Mouse (Mus musculus): Measurements from ENCODE around the gene Dapk2. TPM values are rescaled to one million over a fixed set of nuclear protein-coding genes. Genes with fewer than 3 reads are reported as not detected.

The Dapk2 gene
- polyA plus RNA-seq (2014; fragmentation: Nextera tagmentation; extraction: Ambion mirVana): 2.7 and 4.4 TPM in 2 replicates

GRCm38 (mm10) chr9:66157958-66158830 is at the start of gene Dapk2:
TSS of gene Dapk2 (plus strand) at chr9:66158223.
- ATAC-seq (ENCODE audit: low FRiP score) (peak; percentile 75; the same call in 1 of the 2 replicates), DNase-seq (ENCODE audit: low spot score) (peak; percentile 87)
- 1% methylated on average over 54 of the region's 58 CpGs for WGBS
- H3K36me3 ChIP-seq (ENCODE audit: control insufficient read depth, insufficient read depth, low read length): no peaks in the 10 kb centered on the region
- H3K9ac ChIP-seq (ENCODE audit: low read depth, low read length): peak within 1 kb of the TSS; percentile 25; the same call in 1 of the 2 replicates
- H3K4me2 ChIP-seq (replicated peaks; ENCODE audit: low read depth, low read length): peak within 1 kb of the TSS; percentile 54
- 0 out of 2 replicates have a peak, but pooled peaks cover 5% of the 10 kb centered on the region for H3K4me1 ChIP-seq (replicated peaks; ENCODE audit: control insufficient read depth, insufficient read depth, low read length)
- peaks cover 12% of the 10 kb centered on the region for H3K27me3 ChIP-seq (ENCODE audit: control insufficient read depth, insufficient read depth, low read length)
- H3K9me3 ChIP-seq (ENCODE audit: control insufficient read depth, low read length): no peaks in the 10 kb centered on the region
- peak within 1 kb of the TSS; percentile 33 for H3K4me3 ChIP-seq (ENCODE audit: low read depth, low read length)
- no peak within 1 kb of the TSS for H3K27ac ChIP-seq (ENCODE audit: low read depth, low read length)

DNA sequence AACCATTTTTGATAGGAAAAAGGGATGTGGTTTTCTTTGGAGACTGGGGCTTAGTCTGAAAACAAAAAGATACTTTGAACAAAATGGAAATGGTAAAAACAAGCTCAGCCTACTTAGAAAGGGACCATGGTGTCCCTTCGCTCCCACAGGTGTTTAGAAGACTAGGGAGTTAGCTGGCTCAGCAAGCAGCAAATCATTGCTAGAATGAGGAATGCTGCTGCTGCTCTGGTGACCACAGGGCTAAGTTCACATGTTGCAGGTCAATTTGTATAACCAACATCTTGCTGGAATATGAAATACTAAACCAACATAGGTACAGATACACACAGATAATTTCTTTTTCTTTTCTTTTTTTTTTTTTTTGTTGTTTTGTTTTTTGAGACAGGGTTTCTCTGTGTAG is 48.4 kb upstream of the Dapk2 start:
- H3K9ac ChIP-seq (ENCODE audit: low read depth, low read length): no peak overlapping the region
- no peak overlapping the region for H3K4me2 ChIP-seq (replicated peaks; ENCODE audit: low read depth, low read length)
- ATAC-seq (ENCODE audit: low FRiP score) (no peak), DNase-seq (ENCODE audit: low spot score) (no peak)
- H3K9me3 ChIP-seq (ENCODE audit: control insufficient read depth, low read length): no peaks in the 10 kb centered on the region
- no peaks in the 10 kb centered on the region for H3K4me1 ChIP-seq (replicated peaks; ENCODE audit: control insufficient read depth, insufficient read depth, low read length)
- H3K27ac ChIP-seq (ENCODE audit: low read depth, low read length): no peak overlapping the region
- no peak overlapping the region for H3K4me3 ChIP-seq (ENCODE audit: low read depth, low read length)
- no peaks in the 10 kb centered on the region for H3K27me3 ChIP-seq (ENCODE audit: control insufficient read depth, insufficient read depth, low read length)
- 100% methylated on average over 1 of the region's 1 CpGs for WGBS
- H3K36me3 ChIP-seq (ENCODE audit: control insufficient read depth, insufficient read depth, low read length): peaks cover 13% of the 10 kb centered on the region

- Histone ChIP-seq H3K4me1 (replicated peaks; ENCODE audit: control insufficient read depth, insufficient read depth, low read length) (no peaks in the 10 kb centered on the region), H3K4me3 (ENCODE audit: low read depth, low read length) (no peak overlapping the region), H3K36me3 (ENCODE audit: control insufficient read depth, insufficient read depth, low read length) (peaks cover 13% of the 10 kb centered on the region), H3K9me3 (ENCODE audit: control insufficient read depth, low read length) (no peaks in the 10 kb centered on the region), H3K27ac (ENCODE audit: low read depth, low read length) (0 out of 2 replicates have a peak overlapping the region, but pooled peaks have one; percentile 25), H3K9ac (ENCODE audit: low read depth, low read length) (no peak overlapping the region), H3K27me3 (ENCODE audit: control insufficient read depth, insufficient read depth, low read length) (no peaks in the 10 kb centered on the region), H3K4me2 (replicated peaks; ENCODE audit: low read depth, low read length) (no peak overlapping the region)
- WGBS: 66% methylated on average over 8 of the region's 8 CpGs
- DNase-seq (ENCODE audit: low spot score): no peak
- ATAC-seq (ENCODE audit: low FRiP score): no peak
These were observed 47.9 kb upstream of the Dapk2 start for GRCm38 (mm10) chr9:66110126-66110525.

DNA sequence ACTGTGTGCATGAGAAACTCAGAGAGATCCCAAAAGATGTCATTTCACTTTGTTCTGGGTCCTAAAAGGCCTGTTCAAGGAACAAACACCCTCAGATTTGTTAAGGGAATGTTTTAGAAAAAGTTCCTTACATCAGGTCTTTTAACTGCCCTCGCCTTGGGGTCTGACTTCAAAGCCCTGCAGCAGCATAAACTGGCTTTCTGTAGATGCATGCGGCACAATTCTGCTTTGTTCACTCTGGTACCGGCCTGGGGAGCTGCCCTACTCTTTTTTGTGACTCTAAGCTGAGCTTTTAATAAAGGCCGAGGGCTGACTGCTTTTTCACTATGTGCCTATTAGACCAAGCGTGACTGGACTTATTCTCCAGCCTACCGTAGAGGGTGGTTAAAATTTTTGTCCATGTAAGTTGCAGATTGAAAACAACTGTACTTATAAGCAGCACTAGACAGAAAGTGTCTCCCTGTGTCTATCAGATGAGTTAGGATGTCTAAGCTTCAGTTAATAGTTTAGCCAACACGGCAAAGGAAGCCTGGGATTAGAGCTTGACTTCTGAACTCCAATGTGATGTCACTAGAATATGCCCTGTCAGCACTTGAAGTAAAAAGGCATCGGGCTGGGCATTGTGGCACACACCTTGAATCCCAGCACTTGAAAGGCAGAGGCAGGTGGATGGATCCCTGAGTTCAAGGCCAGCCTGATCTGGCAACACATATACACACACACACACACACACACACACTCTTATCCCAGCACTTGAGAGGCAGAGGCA is 47.2 kb upstream of the Dapk2 start:
- H3K36me3 ChIP-seq (ENCODE audit: control insufficient read depth, insufficient read depth, low read length): peaks cover 8% of the 10 kb centered on the region
- no peak overlapping the region for H3K9ac ChIP-seq (ENCODE audit: low read depth, low read length)
- no peak for ATAC-seq (ENCODE audit: low FRiP score)
- no peak overlapping the region for H3K4me3 ChIP-seq (ENCODE audit: low read depth, low read length)
- DNase-seq (ENCODE audit: low spot score): no peak
- 0 out of 2 replicates have a peak overlapping the region, but pooled peaks have one; percentile 18 for H3K27ac ChIP-seq (ENCODE audit: low read depth, low read length)
- H3K4me2 ChIP-seq (replicated peaks; ENCODE audit: low read depth, low read length): no peak overlapping the region
- no peaks in the 10 kb centered on the region for H3K27me3 ChIP-seq (ENCODE audit: control insufficient read depth, insufficient read depth, low read length)
- H3K9me3 ChIP-seq (ENCODE audit: control insufficient read depth, low read length): no peaks in the 10 kb centered on the region
- 56% methylated on average over 8 of the region's 8 CpGs for WGBS
- no peaks in the 10 kb centered on the region for H3K4me1 ChIP-seq (replicated peaks; ENCODE audit: control insufficient read depth, insufficient read depth, low read length)

DNA sequence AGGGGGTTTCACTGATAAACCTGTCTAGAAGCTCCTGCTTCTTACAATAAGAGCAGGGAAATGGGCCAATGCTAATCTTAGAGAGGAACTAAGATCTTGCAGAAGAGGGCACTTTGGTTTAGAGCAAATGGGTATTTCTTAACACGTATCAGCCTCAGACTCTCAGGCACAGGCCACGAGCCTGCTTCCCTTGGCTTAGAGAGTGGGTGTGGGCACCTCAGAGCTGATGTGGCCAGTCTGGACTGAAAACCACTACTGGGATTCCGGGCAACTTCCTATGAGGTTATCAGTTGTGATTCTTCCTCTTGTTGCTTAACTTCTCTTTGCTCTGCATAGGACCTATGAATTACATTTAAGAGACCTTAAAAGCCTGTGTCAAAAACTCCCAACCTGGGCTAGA is 43.7 kb upstream of the Dapk2 start:
- no peak overlapping the region for H3K9ac ChIP-seq (ENCODE audit: low read depth, low read length)
- no peak overlapping the region for H3K4me2 ChIP-seq (replicated peaks; ENCODE audit: low read depth, low read length)
- H3K36me3 ChIP-seq (ENCODE audit: control insufficient read depth, insufficient read depth, low read length): peaks cover 5% of the 10 kb centered on the region; the same call in 1 of the 2 replicates
- no peaks in the 10 kb centered on the region for H3K9me3 ChIP-seq (ENCODE audit: control insufficient read depth, low read length)
- 97% methylated on average over 3 of the region's 3 CpGs for WGBS
- no peak overlapping the region for H3K4me3 ChIP-seq (ENCODE audit: low read depth, low read length)
- no peak overlapping the region for H3K27ac ChIP-seq (ENCODE audit: low read depth, low read length)
- H3K4me1 ChIP-seq (replicated peaks; ENCODE audit: control insufficient read depth, insufficient read depth, low read length): no peaks in the 10 kb centered on the region
- DNase-seq (ENCODE audit: low spot score) (no peak), ATAC-seq (ENCODE audit: low FRiP score) (no peak)
- H3K27me3 ChIP-seq (ENCODE audit: control insufficient read depth, insufficient read depth, low read length): no peaks in the 10 kb centered on the region

DNA sequence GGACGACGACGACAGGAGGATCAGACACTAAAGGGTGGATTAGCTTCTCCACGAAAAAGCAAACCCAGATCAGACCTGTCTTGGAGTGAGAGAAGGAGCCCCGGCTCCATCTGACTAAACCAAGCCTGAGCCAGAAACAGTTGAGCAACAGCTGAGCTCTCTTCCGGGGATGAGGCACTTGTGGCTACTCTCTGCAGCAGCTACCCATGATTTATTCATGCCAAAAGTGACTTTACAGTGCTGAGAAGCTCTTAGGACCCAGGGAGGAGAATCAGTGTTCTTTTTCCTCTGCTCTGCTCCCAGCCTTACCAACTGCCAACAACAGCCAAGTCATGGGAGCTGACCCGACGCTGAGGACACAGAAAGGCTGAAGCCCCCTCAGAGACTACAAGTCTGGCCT is 41.1 kb upstream of the Dapk2 start:
- DNase-seq (ENCODE audit: low spot score) (no peak), ATAC-seq (ENCODE audit: low FRiP score) (no peak)
- Histone ChIP-seq H3K9me3 (ENCODE audit: control insufficient read depth, low read length) (no peaks in the 10 kb centered on the region), H3K27ac (ENCODE audit: low read depth, low read length) (no peak overlapping the region), H3K36me3 (ENCODE audit: control insufficient read depth, insufficient read depth, low read length) (peaks cover 5% of the 10 kb centered on the region; the same call in 1 of the 2 replicates), H3K4me2 (replicated peaks; ENCODE audit: low read depth, low read length) (no peak overlapping the region), H3K4me1 (replicated peaks; ENCODE audit: control insufficient read depth, insufficient read depth, low read length) (no peaks in the 10 kb centered on the region), H3K27me3 (ENCODE audit: control insufficient read depth, insufficient read depth, low read length) (no peaks in the 10 kb centered on the region), H3K9ac (ENCODE audit: low read depth, low read length) (no peak overlapping the region), H3K4me3 (ENCODE audit: low read depth, low read length) (no peak overlapping the region)
- 71% methylated on average over 8 of the region's 8 CpGs for WGBS

GRCm38 (mm10) chr9:66119498-66119897 is 38.5 kb upstream of the Dapk2 start:
- DNase-seq (ENCODE audit: low spot score) (no peak), ATAC-seq (ENCODE audit: low FRiP score) (no peak)
- no peaks in the 10 kb centered on the region for H3K27me3 ChIP-seq (ENCODE audit: control insufficient read depth, insufficient read depth, low read length)
- H3K27ac ChIP-seq (ENCODE audit: low read depth, low read length): no peak overlapping the region
- no peaks in the 10 kb centered on the region for H3K4me1 ChIP-seq (replicated peaks; ENCODE audit: control insufficient read depth, insufficient read depth, low read length)
- H3K9me3 ChIP-seq (ENCODE audit: control insufficient read depth, low read length): no peaks in the 10 kb centered on the region
- H3K9ac ChIP-seq (ENCODE audit: low read depth, low read length): no peak overlapping the region
- no peak overlapping the region for H3K4me3 ChIP-seq (ENCODE audit: low read depth, low read length)
- WGBS: 91% methylated on average over 2 of the region's 2 CpGs
- H3K36me3 ChIP-seq (ENCODE audit: control insufficient read depth, insufficient read depth, low read length): no peaks in the 10 kb centered on the region
- no peak overlapping the region for H3K4me2 ChIP-seq (replicated peaks; ENCODE audit: low read depth, low read length)

GRCm38 (mm10) chr9:66120106-66120505 is 37.9 kb upstream of the Dapk2 start:
- Histone ChIP-seq H3K4me3 (ENCODE audit: low read depth, low read length) (no peak overlapping the region), H3K36me3 (ENCODE audit: control insufficient read depth, insufficient read depth, low read length) (no peaks in the 10 kb centered on the region), H3K9me3 (ENCODE audit: control insufficient read depth, low read length) (no peaks in the 10 kb centered on the region), H3K4me1 (replicated peaks; ENCODE audit: control insufficient read depth, insufficient read depth, low read length) (no peaks in the 10 kb centered on the region), H3K27me3 (ENCODE audit: control insufficient read depth, insufficient read depth, low read length) (no peaks in the 10 kb centered on the region), H3K27ac (ENCODE audit: low read depth, low read length) (no peak overlapping the region), H3K9ac (ENCODE audit: low read depth, low read length) (no peak overlapping the region), H3K4me2 (replicated peaks; ENCODE audit: low read depth, low read length) (no peak overlapping the region)
- 90% methylated on average over 4 of the region's 4 CpGs for WGBS
- ATAC-seq (ENCODE audit: low FRiP score) (no peak), DNase-seq (ENCODE audit: low spot score) (no peak)

All from hindbrain, embryonic 11.5 days (tissue).